Mouse (Mus musculus): ENCODE measurements around the gene Pcp2.

GRCm38 (mm10) chr8:3607822-3608221 lies 17.5 kb downstream of the Pcp2 start:
- TF ChIP-seq CTCF (conservative IDR thresholded peaks at IDR 0.05; ENCODE audit: low read length): no peak
- no peak for TF ChIP-seq POU5F1 (IDR thresholded peaks at IDR 0.05; ENCODE audit: borderline replicate concordance, low read length)
- TF ChIP-seq NANOG (IDR thresholded peaks at IDR 0.05; ENCODE audit: borderline replicate concordance, low read length): no peak

Measured in E14TG2a.4 (cell line).